In genomic region chr8:111196181-111196580, GRCm38 (mm10) we compare ENCODE assay signal across 18 mouse cellular contexts.
"Had no signal": no experiment of that assay in that cellular context is flagged by ENCODE, and none has a peak within 500 bp of the region (broad histone marks: within the 10 kb centered on the region; RNA-seq: fewer than 3 reads in every experiment).

No protein-coding gene starts in this region.

- DNase-seq: lung, adult 18-20 months; lung, embryonic 14.5 days; lung, postnatal 10 days; lung, postnatal 4 days; midbrain, embryonic 14.5 days; retina, postnatal 1 day; right cerebral cortex, adult 18-20 months; right cerebral cortex, postnatal 25 days; right cerebral cortex, postnatal 4 days; spleen, adult 18-20 months; thymus, adult 18-20 months; thymus, postnatal 14 days; thymus, postnatal 36 days had no signal

- H3K27ac ChIP-seq: midbrain, embryonic 10.5 days; midbrain, embryonic 12.5 days; neural tube, embryonic 13.5 days; neural tube, embryonic 15.5 days had no signal

- H3K4me1 ChIP-seq: midbrain, embryonic 10.5 days; midbrain, embryonic 12.5 days; neural tube, embryonic 13.5 days; neural tube, embryonic 15.5 days had no signal

- H3K4me3 ChIP-seq: midbrain, embryonic 10.5 days; midbrain, embryonic 12.5 days; myocyte; neural tube, embryonic 13.5 days; neural tube, embryonic 15.5 days had no signal

- H3K27me3 ChIP-seq: midbrain, embryonic 12.5 days; neural tube, embryonic 13.5 days; neural tube, embryonic 15.5 days had no signal

- H3K9me3 ChIP-seq: midbrain, embryonic 10.5 days; midbrain, embryonic 12.5 days; neural tube, embryonic 13.5 days; neural tube, embryonic 15.5 days had no signal
